Mouse (Mus musculus) CD4-positive naive resting alpha-beta T cell, adult 57 days (primary cell): ENCODE data around the gene Ibtk. TPM values are rescaled to one million over a fixed set of nuclear protein-coding genes. Genes with fewer than 3 reads are reported as not detected.

Source experiments
- total RNA-seq: library from RNA; stranded (reverse); gene quantifications from one replicate; pipeline ENCODE4 v1.2.4, GENCODE M21; 2023

Ibtk gene
- total RNA-seq: 35.4 TPM

DNA sequence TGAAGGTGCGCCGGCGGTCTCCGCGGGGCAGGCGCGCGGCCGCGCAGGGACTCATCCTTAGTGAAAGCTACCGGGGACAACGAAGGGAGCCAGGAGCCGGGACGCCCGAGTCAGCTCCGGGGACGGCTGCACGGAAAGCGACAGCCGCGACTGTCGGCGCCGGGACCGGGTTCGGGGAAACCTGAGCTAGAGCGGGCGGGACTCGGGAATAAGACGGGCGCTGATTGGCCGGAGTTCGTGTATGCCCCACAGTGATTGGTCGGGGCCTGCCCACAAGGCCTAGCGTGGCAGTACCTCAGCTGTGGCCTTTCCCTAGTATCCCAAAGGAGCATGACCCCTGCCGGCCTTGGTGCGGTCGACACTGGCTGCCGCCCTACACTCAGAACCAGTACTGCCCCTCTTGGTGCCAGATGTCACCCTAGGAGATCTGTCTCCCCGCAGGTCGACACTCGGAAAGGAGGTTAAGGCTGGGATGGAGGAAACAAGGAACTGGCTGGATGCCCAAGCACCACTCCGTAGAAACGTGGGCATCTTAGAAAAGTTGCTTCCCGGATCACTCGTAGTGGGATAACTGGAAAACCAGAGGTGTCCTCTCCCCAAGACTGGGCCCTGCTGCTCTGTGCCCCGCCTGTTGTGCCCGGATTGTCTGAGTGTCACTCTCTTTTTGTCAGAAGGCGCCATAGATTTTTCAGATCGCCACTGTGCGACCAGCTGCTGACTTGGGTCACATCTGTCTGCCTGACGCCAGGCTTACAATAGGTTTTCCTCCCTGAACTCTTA lies at the start of gene Ibtk:
Gene Ibtk (minus strand): TSS at position 193 of the 780 bp plus-strand sequence.

Other genes starting within 250 kb of the Ibtk start
- gene Tpbg, start 93.0 kb upstream of the Ibtk start, total RNA-seq: not detected